Mouse (Mus musculus) kidney, adult 2 months (tissue): ENCODE measurements around the gene Slc17a5.

ENCODE experiments used
- CTCF ChIP-seq: fragments of 200-500 bp; conservative IDR thresholded peaks from 2 replicates; pipeline ENCODE4 v1.5.1; 2011; ENCODE audit warnings: low read depth, mild to moderate bottlenecking, control low read depth, low read length, moderate library complexity, mixed read lengths; ENCODE audit not compliant: insufficient read depth, insufficient read length
- POLR2A ChIP-seq: fragments of 200-500 bp; IDR thresholded peaks from one replicate; pipeline ENCODE4 v1.6.1; 2011; ENCODE audit warnings: low read depth, low read length, control low read depth

DNA sequence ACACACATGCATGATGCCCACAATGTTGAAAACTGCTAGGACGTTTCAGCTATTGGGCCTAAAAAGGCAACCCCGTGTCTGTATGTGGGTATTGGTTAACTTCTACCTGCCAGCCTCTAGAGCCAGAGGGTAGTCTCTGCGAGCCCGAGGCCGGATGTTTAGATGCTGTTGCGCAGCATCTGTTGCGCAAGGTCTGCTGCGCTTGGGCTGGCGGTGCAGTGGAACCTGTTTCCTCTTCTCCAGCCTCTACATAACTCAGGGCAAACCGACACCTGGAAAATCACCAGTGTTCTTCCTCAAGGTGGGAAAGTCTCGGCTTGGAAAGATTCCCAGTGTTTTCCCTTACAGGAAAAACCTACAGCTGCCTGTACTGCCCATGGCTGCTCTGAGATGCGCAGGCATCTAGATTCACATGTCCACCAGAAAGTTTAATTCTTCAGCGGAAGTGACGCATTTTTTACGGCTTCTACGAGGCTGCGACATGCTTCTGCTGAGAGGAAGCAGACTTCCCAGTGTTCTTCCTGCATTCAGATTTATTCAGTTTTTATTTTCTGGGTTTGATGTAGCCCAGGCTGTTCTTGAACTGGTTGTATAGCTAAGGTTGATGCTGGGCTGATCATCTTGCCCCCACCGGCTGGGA lies 54.4 kb downstream of the Slc17a5 start:
- TF ChIP-seq CTCF (no peak), POLR2A (no peak)
